Mouse (Mus musculus) brain, adult 10 weeks (tissue): ENCODE results near the gene Tmem107. TPM values are rescaled to one million over a fixed set of nuclear protein-coding genes. Genes with fewer than 3 reads are reported as not detected.

ENCODE experiments used
- polyA plus RNA-seq: library from polyadenylated mRNA; stranded (reverse); fragments of 350-450 nt; fragmentation: Illumina TruSeq; extraction: RNeasy Lipid Tissue Mini Kit (QIAGEN cat#74804); gene quantifications from one replicate; pipeline ENCODE4 v1.2.3, GENCODE M21; 2015; ENCODE audit warnings: low read depth, low replicate concordance

The Tmem107 gene
- polyA plus RNA-seq = 25.6 TPM

DNA sequence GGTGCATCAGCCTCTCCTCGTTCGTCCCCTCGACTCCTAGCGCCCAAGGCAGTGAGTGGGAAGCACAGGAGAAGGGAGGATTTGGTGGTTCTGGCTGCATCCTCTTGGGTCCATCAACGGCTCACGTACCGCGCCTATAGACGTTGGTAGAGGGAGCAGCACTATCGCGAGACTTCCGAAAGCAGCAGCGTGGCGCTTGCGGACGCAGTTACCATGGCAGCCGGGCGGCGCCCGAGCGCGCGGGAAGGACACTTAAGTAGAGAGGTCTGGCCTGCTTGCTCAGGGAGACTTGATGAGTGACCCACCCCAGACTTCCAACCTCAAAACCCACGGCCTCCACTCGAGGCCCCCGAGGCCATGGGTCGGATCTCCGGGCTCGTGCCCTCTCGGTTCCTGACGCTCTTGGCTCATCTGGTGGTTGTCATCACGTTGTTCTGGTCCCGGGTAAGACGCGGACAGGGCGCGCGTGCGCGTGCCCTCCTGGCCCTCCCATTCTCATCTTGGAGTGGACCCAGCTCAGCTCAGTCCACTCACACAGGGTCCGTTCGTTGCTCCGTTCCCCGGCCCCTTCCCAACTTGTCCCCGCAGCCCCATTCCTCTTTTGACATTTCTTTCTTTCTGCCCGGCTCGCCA is at the start of gene Tmem107:
Gene Tmem107 (plus strand): TSS at position 217 of the 633 bp plus-strand sequence.

DNA sequence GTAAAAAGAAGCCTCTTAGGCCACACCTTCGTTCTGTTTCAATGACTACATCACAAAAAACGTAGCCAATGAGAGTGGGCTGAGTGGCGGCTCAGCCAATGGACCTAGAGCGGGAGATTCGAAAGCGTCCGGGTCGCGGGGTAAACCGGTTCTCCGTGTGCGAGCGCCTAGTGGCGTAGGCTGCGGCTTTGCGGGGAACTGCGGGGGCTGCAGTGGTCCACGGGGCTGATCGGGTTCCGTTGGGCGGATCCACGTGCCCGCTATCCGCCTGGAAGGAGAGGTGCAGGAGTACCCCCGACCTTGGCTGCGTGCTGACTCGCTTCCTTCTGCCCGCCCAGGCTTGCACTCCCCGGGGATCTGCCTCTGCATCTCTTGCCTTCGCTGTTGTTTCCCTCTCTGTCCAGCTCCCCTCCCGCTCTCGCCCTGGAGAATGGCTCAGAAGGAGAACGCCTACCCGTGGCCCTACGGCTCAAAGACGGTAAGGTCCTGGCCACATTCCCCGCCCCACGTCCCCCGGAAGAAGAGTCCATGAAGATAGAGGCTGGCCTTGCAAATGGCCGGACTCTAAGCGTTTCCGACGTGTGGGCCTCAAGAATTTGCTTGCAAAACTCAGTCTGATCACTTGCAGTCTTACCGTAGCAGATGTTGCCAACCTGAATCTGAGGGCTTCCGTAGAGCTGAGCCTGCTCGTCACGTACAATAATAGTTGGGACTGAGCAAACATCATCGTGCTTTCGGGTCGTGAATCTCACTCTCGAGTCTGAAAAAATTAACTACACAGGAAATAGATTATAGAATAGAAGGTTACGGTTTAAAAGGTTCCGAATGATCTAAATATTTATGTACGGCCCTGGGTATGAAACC is 24.8 kb upstream of the Tmem107 start, which contains the start of gene Aurkb:
Gene Aurkb (plus strand): TSS at position 117 of the 864 bp plus-strand sequence.

DNA sequence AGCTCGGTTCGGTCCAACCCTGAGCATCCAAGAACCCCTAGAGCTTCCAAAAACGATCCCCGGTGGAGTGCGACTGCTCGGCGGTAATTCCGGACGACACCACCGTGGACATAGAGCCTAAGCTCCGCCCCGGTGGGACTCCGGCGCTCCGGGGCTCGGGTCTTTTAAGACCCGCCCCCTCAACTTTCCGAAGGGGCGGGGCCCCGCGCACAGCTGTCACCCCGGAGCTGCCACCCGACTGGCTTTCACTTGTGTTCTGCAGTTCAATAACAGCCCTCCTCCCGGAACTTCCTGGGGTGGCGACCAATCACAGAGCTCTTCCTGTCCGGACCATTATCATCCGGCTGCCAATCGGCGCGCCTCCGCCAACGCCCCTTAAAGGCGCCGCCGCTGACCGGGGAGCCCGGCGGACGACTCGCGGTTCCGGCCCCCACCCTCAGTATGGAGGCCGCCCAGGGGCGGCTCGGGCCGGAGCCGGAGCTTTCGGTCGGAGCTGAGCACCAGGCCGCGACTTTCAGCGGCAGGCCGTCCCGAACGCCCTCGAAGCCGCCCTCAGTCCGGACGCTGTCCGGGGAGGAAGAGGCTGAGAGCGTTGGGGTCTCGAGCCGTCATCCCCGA is 11.1 kb upstream of the Tmem107 start, which contains the start of gene Borcs6:
Gene Borcs6 (plus strand): TSS at position 361 of the 618 bp plus-strand sequence.

DNA sequence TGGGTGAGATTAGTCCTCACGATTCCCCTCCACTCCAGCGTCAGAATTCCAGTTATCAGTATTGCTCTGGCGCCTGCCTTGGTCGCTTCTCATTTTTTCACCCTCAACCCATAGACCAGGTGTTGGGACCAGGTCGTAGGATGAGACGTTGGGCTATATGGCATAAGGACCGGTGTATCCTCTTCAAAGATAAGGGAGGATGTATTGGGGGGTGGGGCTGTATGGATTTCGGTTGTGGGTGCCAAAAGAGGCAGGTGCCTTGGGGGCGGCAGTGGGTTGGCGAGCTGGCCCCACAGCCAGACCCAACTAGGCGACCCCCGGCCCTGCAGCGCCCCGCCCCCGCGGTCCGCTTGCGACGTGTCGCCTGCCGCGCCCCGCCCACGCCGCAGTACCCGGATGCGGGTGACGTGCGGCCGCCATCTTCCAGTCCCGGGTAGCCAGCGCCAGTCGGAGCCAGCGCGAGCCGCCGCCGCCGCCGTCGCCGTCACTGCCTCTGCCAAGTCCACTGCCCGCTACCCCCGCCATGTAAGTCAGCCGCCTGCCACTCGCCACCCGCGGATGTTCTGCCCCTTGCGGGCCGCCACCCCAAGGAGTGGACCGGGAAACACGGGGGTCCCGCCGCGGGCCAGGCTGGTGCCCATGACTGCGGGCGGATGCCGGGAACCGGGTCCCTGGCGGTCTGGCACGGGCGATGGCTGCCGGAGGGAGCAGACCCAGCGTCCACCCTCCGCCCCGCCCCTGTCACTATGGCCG is 17.7 kb downstream of the Tmem107 start, which contains the start of gene Vamp2:
Gene Vamp2 (plus strand): TSS at position 388 of the 753 bp plus-strand sequence.

DNA sequence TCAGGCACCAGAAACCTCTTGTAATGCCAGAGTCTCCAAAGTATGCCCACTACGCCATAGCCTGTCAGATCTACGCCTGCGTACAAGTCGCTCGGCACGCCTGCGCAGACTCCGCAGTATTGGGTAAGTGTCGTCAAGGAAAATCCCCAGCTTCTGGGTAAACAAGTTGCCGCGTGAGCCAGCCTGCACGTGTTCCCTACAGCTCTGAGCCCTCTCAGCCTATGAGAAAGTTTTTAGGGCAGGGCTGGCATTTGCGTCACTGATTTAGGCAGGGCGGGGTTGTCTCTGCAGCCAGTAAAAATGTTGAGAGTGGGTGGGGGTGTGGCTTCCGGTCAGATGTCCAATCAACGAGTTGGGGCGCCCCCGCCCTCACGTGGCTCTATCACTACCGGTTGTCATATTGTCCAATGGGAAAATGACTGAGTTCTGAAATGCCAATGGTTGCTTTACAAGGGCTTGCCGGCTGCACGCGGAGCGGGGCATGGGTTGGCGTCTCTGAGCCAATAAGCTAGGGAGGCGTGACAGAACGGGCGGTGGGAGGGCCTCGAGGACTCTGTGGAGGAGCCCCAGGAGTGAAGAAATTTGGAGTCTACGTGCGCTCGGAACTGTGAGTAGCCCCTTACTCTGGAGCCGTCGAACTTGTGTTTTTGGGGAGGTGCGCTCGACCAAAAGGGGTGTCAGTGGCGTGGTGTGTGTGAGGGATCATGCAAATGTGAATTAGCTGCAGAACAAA is 24.3 kb downstream of the Tmem107 start, which contains the start of gene Per1:
Gene Per1 (plus strand): TSS at position 521 of the 733 bp plus-strand sequence.

DNA sequence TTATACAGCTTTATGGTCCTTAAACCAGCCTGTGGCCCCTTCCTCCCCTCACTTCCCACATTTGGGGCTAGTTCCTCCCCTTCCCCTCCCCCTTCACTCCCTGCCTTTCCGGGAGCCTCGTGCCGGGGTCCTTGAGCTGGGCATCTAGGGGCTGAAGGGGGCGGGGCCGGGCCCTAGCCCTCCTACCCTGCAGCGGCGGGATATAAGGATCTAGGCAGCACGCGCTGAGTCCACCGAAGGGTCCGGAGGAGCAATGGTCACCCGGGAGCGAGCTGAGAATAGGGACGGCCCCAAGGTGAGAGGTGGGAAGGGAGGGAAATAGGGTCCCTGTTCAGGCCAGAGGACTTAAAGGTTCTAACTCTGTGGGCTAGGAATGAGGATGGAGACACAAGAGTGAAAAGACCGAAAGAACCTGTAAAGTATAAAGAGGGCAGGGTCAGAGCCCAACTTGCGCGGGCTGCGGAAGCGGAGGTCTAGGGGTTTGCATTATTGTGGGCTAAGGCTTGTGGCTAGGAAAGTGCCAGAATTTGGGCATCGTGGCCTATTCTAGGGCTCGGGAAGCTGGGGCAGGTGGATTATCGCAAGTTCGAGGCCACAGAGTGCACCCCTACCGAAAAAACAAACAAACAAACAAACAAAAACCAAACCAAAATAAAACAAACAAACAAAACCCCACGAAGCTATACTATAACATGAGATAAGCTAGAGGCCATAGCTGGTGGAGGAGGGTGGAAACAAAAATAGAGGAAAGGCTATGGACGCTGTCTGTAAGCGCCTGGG is 49.8 kb downstream of the Tmem107 start, which contains the start of gene Hes7:
Gene Hes7 (plus strand): TSS at position 184 of the 780 bp plus-strand sequence.

DNA sequence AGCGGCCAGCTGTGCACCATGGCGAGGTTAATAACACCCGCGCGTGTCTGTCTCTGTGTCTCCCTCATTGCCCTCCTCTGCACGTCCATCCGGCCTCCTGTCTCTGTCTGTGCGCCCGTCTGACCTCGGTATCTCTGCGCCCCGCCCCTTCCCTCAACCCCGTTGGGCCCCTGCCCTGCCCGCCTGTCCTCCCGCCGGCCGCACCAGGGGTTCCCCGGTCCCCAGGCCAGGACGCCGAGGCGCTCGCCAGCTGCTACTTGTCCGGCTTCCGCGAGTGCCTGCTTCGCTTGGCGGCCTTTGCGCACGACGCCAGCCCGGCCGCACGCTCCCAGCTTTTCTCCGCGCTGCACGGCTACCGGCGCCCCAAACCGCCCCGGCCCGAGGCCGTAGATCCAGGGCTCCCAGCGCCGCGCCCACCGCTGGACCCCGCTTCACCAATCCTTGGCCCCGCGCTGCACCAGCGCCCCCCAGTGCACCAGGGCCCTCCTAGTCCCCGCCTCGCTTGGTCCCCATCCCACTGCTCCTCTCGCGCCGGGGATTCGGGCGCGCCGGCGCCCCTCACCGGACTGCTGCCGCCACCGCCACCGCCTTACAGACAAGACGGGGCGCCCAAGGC is 51.8 kb downstream of the Tmem107 start, which contains the start of gene 9130213A22Rik:
Gene 9130213A22Rik (minus strand): TSS at position 254 of the 616 bp plus-strand sequence.

Other genes starting within 250 kb of the Tmem107 start
- 127 TPM for gene Ndel1, start 198.9 kb upstream of the Tmem107 start, polyA plus RNA-seq
- gene Rnf222, start 182.3 kb upstream of the Tmem107 start, polyA plus RNA-seq = not detected
- 2,040 TPM for gene Rpl26, start 169.2 kb upstream of the Tmem107 start, polyA plus RNA-seq
- 1.1 TPM for gene Odf4, start 143.7 kb upstream of the Tmem107 start, polyA plus RNA-seq
- gene Arhgef15, start 113.3 kb upstream of the Tmem107 start, polyA plus RNA-seq = 16.4 TPM
- 6.2 TPM for gene Slc25a35, start 102.7 kb upstream of the Tmem107 start, polyA plus RNA-seq
- gene Rangrf, start 95.6 kb upstream of the Tmem107 start, polyA plus RNA-seq = 41.5 TPM
- gene Pfas, start 62.3 kb upstream of the Tmem107 start, polyA plus RNA-seq = 11.4 TPM
- 35.5 TPM for gene Ctc1, start 54.9 kb upstream of the Tmem107 start, polyA plus RNA-seq
- 0.54 TPM for gene Aurkb, start 25.2 kb upstream of the Tmem107 start, polyA plus RNA-seq
- gene Borcs6, start 11.1 kb upstream of the Tmem107 start, polyA plus RNA-seq = 25.8 TPM
- 1,029 TPM for gene Vamp2, start 17.7 kb downstream of the Tmem107 start, polyA plus RNA-seq
- gene Per1, start 24.4 kb downstream of the Tmem107 start, polyA plus RNA-seq = 47.8 TPM
- gene Hes7, start 49.6 kb downstream of the Tmem107 start, polyA plus RNA-seq = 0.58 TPM
- 0.67 TPM for gene 9130213A22Rik, start 51.8 kb downstream of the Tmem107 start, polyA plus RNA-seq
- 3.9 TPM for gene Aloxe3, start 55.1 kb downstream of the Tmem107 start, polyA plus RNA-seq
- gene Alox12b, start 86.2 kb downstream of the Tmem107 start, polyA plus RNA-seq = 4.0 TPM
- gene Alox8, start 127.0 kb downstream of the Tmem107 start, polyA plus RNA-seq = 3.5 TPM
- 1.1 TPM for gene Gucy2e, start 166.2 kb downstream of the Tmem107 start, polyA plus RNA-seq